Mouse (Mus musculus) liver, embryonic 12.5 days (tissue): ENCODE data around the gene Sprr1b. TPM values are rescaled to one million over a fixed set of nuclear protein-coding genes. Genes with fewer than 3 reads are reported as not detected.

Experiments
- ATAC-seq: fragments of 200-750 bp; cut with Nextera tagmentation; 2 replicates; pipeline ENCODE4 v1.8.0; 2017; ENCODE audit warnings: moderate number of reproducible peaks, mild to moderate bottlenecking, moderate library complexity
- H3K27ac ChIP-seq: fragments of 300-500 bp; sonication (generic); 2 replicates; pipeline ENCODE4 v1.5.1; 2016; ENCODE audit warnings: mild to moderate bottlenecking
- H3K27me3 ChIP-seq: fragments of 300-500 bp; sonication (generic); replicated peaks from 2 replicates; pipeline ENCODE4 v1.6.1; 2016; ENCODE audit warnings: mild to moderate bottlenecking, moderate library complexity
- H3K36me3 ChIP-seq: fragments of 300-500 bp; sonication (generic); 2 replicates; pipeline ENCODE4 v1.6.1; 2016; ENCODE audit warnings: mild to moderate bottlenecking, moderate library complexity
- H3K4me1 ChIP-seq: fragments of 300-500 bp; sonication (generic); 2 replicates; pipeline ENCODE4 v1.6.1; 2016
- H3K4me2 ChIP-seq: fragments of 300-500 bp; sonication (generic); 2 replicates; pipeline ENCODE4 v1.6.1; 2016; ENCODE audit warnings: mild to moderate bottlenecking, moderate library complexity
- H3K4me3 ChIP-seq: fragments of 300-500 bp; sonication (generic); 2 replicates; pipeline ENCODE4 v1.5.1; 2016; ENCODE audit warnings: mild to moderate bottlenecking, moderate library complexity
- H3K9ac ChIP-seq: fragments of 300-500 bp; sonication (generic); 2 replicates; pipeline ENCODE4 v1.6.1; 2016; ENCODE audit warnings: mild to moderate bottlenecking, moderate library complexity
- H3K9me3 ChIP-seq: fragments of 300-500 bp; sonication (generic); replicated peaks from 2 replicates; pipeline ENCODE4 v1.6.1; 2016; ENCODE audit warnings: mild to moderate bottlenecking, moderate library complexity
- WGBS: fragments of 180-500 bp; shearing (Covaris S2); methylation state at CpG from one replicate; pipeline ENCODE4 v1.1.7; 2016; ENCODE audit not compliant: insufficient replicate concordance; 5-methylcytosine and 5-hydroxymethylcytosine counted together
- polyA plus RNA-seq: library from polyadenylated mRNA; unstranded; fragments of >200 nt; fragmentation: Nextera tagmentation; extraction: Ambion mirVana; gene quantifications from 2 replicates; pipeline ENCODE4 v1.2.1, GENCODE M21; 2016

The Sprr1b gene
- polyA plus RNA-seq, 1 experiment from 2014 or later = not detected

DNA sequence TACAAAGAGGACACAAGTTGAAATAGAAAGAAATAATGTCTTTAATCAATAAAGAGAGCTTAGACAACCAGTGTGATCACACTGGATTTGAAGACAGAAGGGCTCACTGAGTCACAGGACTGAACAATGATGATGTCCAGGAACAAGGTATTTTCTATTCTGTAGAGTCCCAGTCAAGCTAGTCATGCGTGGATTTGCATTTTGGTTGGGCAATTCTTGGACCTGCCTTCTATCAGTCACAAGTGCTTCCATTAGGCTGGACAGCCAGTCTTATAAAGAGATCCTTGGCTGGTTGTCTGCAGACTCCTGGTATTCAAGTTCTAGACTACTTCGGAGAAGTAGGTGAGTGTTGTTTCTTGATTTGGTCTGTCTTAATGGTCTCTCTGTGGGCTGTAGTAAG lies 30.9 kb downstream of the Sprr1b start, which contains the start of gene Sprr2i:
Sprr2i (plus strand) TSS at position 301 of the 400 bp plus-strand sequence.
- no peak within 1 kb of the TSS for H3K27ac ChIP-seq
- no peaks in the 10 kb centered on the region for H3K9me3 ChIP-seq
- H3K4me3 ChIP-seq = no peak within 1 kb of the TSS
- H3K27me3 ChIP-seq = no peaks in the 10 kb centered on the region
- no peaks in the 10 kb centered on the region for H3K36me3 ChIP-seq
- 65% methylated on average over 2 of the region's 2 CpGs for WGBS
- no peaks in the 10 kb centered on the region for H3K4me1 ChIP-seq
- no peak within 1 kb of the TSS for H3K4me2 ChIP-seq
- no peak for ATAC-seq
- no peak within 1 kb of the TSS for H3K9ac ChIP-seq

DNA sequence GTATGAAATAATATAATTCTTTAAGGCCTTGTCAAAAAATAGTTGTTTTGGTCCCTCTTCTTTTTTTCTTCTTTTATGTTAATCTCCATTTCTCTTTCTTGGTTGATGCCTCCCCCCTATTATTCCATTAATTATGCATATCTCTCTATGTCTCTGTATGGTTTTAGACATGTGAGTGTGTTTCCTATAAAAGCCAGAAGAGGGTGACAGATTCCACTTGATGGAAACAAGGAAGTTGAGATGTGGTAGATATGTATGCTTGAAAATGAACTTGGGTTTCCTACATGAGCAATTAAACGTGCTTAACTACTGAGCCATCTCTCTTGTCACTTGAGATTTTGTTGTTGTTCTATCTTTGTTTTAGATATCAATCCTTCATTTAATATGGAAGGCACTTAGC lies 44.3 kb downstream of the Sprr1b start:
- H3K9ac ChIP-seq = no peak overlapping the region
- no peaks in the 10 kb centered on the region for H3K4me1 ChIP-seq
- H3K4me2 ChIP-seq = no peak overlapping the region
- H3K27ac ChIP-seq = no peak overlapping the region
- H3K4me3 ChIP-seq = no peak overlapping the region
- no peaks in the 10 kb centered on the region for H3K27me3 ChIP-seq
- ATAC-seq = no peak
- H3K36me3 ChIP-seq = no peaks in the 10 kb centered on the region
- H3K9me3 ChIP-seq = no peaks in the 10 kb centered on the region
- 41% methylated on average over 1 of the region's 1 CpGs for WGBS

Other genes starting within 250 kb of the Sprr1b start
- 0.05 TPM in 1 of 2 replicates, not detected in the other for gene Sprr2a1, start 223.0 kb downstream of the Sprr1b start, polyA plus RNA-seq
- 0.19 TPM in 1 of 2 replicates, not detected in the other for gene Sprr2a2, start 222.9 kb downstream of the Sprr1b start, polyA plus RNA-seq
- not detected in 2 replicates for gene Sprr2a3, start 153.4 kb downstream of the Sprr1b start, polyA plus RNA-seq
- not detected in 2 replicates for gene Sprr2b, start 122.2 kb downstream of the Sprr1b start, polyA plus RNA-seq
- not detected in 2 replicates for gene Sprr2d, start 99.6 kb downstream of the Sprr1b start, polyA plus RNA-seq
- gene Sprr2e, start 86.6 kb downstream of the Sprr1b start, polyA plus RNA-seq = not detected in 2 replicates
- not detected in 2 replicates for gene Sprr2f, start 73.6 kb downstream of the Sprr1b start, polyA plus RNA-seq
- gene Sprr2h, start 53.1 kb downstream of the Sprr1b start, polyA plus RNA-seq = not detected in 2 replicates
- not detected in 2 replicates for gene Sprr2i, start 30.8 kb downstream of the Sprr1b start, polyA plus RNA-seq
- gene Sprr2j-ps, start 20.7 kb downstream of the Sprr1b start, polyA plus RNA-seq = not detected in 2 replicates
- gene Gm9774, start 9.4 kb downstream of the Sprr1b start, polyA plus RNA-seq = 5.6 and 5.7 TPM in 2 replicates
- gene Sprr2k, start 6.2 kb downstream of the Sprr1b start, polyA plus RNA-seq = not detected in 2 replicates
- not detected in 2 replicates for gene Sprr3, start 19.9 kb upstream of the Sprr1b start, polyA plus RNA-seq
- gene Sprr1a, start 47.1 kb upstream of the Sprr1b start, polyA plus RNA-seq = not detected in 2 replicates
- gene Sprr4, start 61.7 kb upstream of the Sprr1b start, polyA plus RNA-seq = not detected in 2 replicates
- gene 2310046K23Rik, start 95.7 kb upstream of the Sprr1b start, polyA plus RNA-seq = not detected in 2 replicates
- gene Ivl, start 134.9 kb upstream of the Sprr1b start, polyA plus RNA-seq = 0.12 TPM in 1 of 2 replicates, not detected in the other
- not detected in 2 replicates for gene Smcp, start 150.2 kb upstream of the Sprr1b start, polyA plus RNA-seq
- gene 2210017I01Rik, start 168.7 kb upstream of the Sprr1b start, polyA plus RNA-seq = not detected in 2 replicates
- not detected in 2 replicates for gene Lce6a, start 182.9 kb upstream of the Sprr1b start, polyA plus RNA-seq
- not detected in 2 replicates for gene Lce1a1, start 209.5 kb upstream of the Sprr1b start, polyA plus RNA-seq
- not detected in 2 replicates for gene Lce1b, start 218.1 kb upstream of the Sprr1b start, polyA plus RNA-seq
- not detected in 2 replicates for gene Lce1a2, start 231.5 kb upstream of the Sprr1b start, polyA plus RNA-seq
- not detected in 2 replicates for gene Lce1c, start 240.5 kb upstream of the Sprr1b start, polyA plus RNA-seq
- gene Lce1d, start 248.4 kb upstream of the Sprr1b start, polyA plus RNA-seq = not detected in 2 replicates